Mouse (Mus musculus) fibroblast of lung, adult 2 months (primary cell): ENCODE results near the gene Gss.
A peak's percentile ranks its signal among the peaks of the same experiment; 100 is the strongest.
"Not testable (repeated sequence)": the region's sequence is repeated elsewhere in the genome, so short reads cannot be mapped to it uniquely, and the experiment has no call there.

Experiments used
- DNase-seq: peaks from one replicate; pipeline ENCODE4 v3.0.0-alpha.2; 2011; ENCODE audit warnings: low read depth

The Gss gene

GRCm38 (mm10) chr2:155573996-155574395 is 18.6 kb downstream of the Gss start:
- DNase-seq, result no peak

- no peak for DNase-seq
These were observed 19.6 kb downstream of the Gss start for GRCm38 (mm10) chr2:155573001-155573400.

- no peak for DNase-seq
These were observed 23.3 kb downstream of the Gss start for GRCm38 (mm10) chr2:155569223-155569807.

- DNase-seq, result no peak
These were observed 24.9 kb downstream of the Gss start for GRCm38 (mm10) chr2:155567751-155568150.

- DNase-seq, result no peak
These were observed 29.7 kb downstream of the Gss start for GRCm38 (mm10) chr2:155562934-155563333.

GRCm38 (mm10) chr2:155562209-155562608 is 30.4 kb downstream of the Gss start:
- no peak for DNase-seq

- no peak for DNase-seq
These were observed 38.1 kb downstream of the Gss start for GRCm38 (mm10) chr2:155554426-155554985.

- DNase-seq, result no peak
These were observed 39.7 kb downstream of the Gss start for GRCm38 (mm10) chr2:155552949-155553354.

- no peak for DNase-seq
These were observed 40.3 kb downstream of the Gss start for GRCm38 (mm10) chr2:155552336-155552735.

- DNase-seq, result no peak
These were observed 45.7 kb downstream of the Gss start for GRCm38 (mm10) chr2:155546955-155547354.

- DNase-seq, result no peak
These were observed 51.7 kb downstream of the Gss start for GRCm38 (mm10) chr2:155540822-155541458.

GRCm38 (mm10) chr2:155539696-155540095 is 52.9 kb downstream of the Gss start:
- no peak for DNase-seq

- DNase-seq, result not testable (repeated sequence)
These were observed 54.0 kb downstream of the Gss start for GRCm38 (mm10) chr2:155538463-155539057.

GRCm38 (mm10) chr2:155537761-155538462 is 54.7 kb downstream of the Gss start:
- DNase-seq, result no peak

- DNase-seq, result no peak
These were observed 56.3 kb downstream of the Gss start for GRCm38 (mm10) chr2:155536292-155536691.

GRCm38 (mm10) chr2:155527367-155527766 is 65.2 kb downstream of the Gss start:
- DNase-seq, result no peak

GRCm38 (mm10) chr2:155524378-155524777 is 68.2 kb downstream of the Gss start:
- DNase-seq, result no peak

- DNase-seq, result no peak
These were observed 68.9 kb downstream of the Gss start for GRCm38 (mm10) chr2:155523706-155524105.

GRCm38 (mm10) chr2:155518531-155519270 is 73.9 kb downstream of the Gss start:
- no peak for DNase-seq

GRCm38 (mm10) chr2:155517455-155518423 is 74.9 kb downstream of the Gss start, which contains the start of the genes Acss2 and Ggt7:
Acss2 (plus strand) TSS chr2:155517948.
Ggt7 (minus strand) TSS chr2:155518237.
- DNase-seq, result peak; percentile 93

GRCm38 (mm10) chr2:155515941-155516340 is 76.7 kb downstream of the Gss start:
- DNase-seq, result no peak
